Mouse (Mus musculus): ENCODE measurements around the gene Parva.

The Parva gene

GRCm38 (mm10) chr7:112595226-112595850 lies 168.0 kb downstream of the Parva start:
- in situ Hi-C loops (cut with MboI, MseI) = no loop called here

GRCm38 (mm10) chr7:112599650-112600049 lies 172.3 kb downstream of the Parva start:
- in situ Hi-C loops (cut with MboI, MseI) = no loop called here

GRCm38 (mm10) chr7:112600163-112600562 lies 172.9 kb downstream of the Parva start:
- in situ Hi-C loops (cut with MboI, MseI) = no loop called here

- in situ Hi-C loops (cut with MboI, MseI) = no loop called here
Measured at GRCm38 (mm10) chr7:112602966-112603365, 175.7 kb downstream of the Parva start.

- in situ Hi-C loops (cut with MboI, MseI) = no loop called here
Measured at GRCm38 (mm10) chr7:112603496-112604170, 176.3 kb downstream of the Parva start.

GRCm38 (mm10) chr7:112604209-112604608 lies 176.9 kb downstream of the Parva start:
- in situ Hi-C loops (cut with MboI, MseI) = no loop called here

- in situ Hi-C loops (cut with MboI, MseI) = no loop called here
Measured at GRCm38 (mm10) chr7:112614046-112614790, 186.9 kb downstream of the Parva start.

GRCm38 (mm10) chr7:112614791-112615668 lies 187.7 kb downstream of the Parva start:
- in situ Hi-C loops (cut with MboI, MseI) = no loop called here

- in situ Hi-C loops (cut with MboI, MseI) = no loop called here
Measured at GRCm38 (mm10) chr7:112620322-112621179, 193.2 kb downstream of the Parva start.

GRCm38 (mm10) chr7:112627481-112627880 lies 200.2 kb downstream of the Parva start:
- in situ Hi-C loops (cut with MboI, MseI) = no loop called here

GRCm38 (mm10) chr7:112634505-112635213 lies 207.4 kb downstream of the Parva start:
- in situ Hi-C loops (cut with MboI, MseI) = no loop called here

- in situ Hi-C loops (cut with MboI, MseI) = no loop called here
Measured at GRCm38 (mm10) chr7:112635936-112636335, 208.6 kb downstream of the Parva start.

Measured in T-helper 17 cell (primary cell).